In genomic region chr2:167959384-167959911, GRCm38 (mm10) we compare ENCODE assay signal across 8 mouse cellular contexts. TPM values are rescaled to one million over a fixed set of nuclear protein-coding genes. Genes with fewer than 3 reads are reported as not detected.
A peak's percentile ranks its signal among the peaks of the same experiment; 100 is the strongest.
DNase-seq lines count a peak whose midpoint lies in the region; ATAC-seq and TF ChIP-seq lines count a peak whose summit lies in the region.

No protein-coding gene starts in this region.

- no peaks in the 10 kb centered on the region for H3K4me1 ChIP-seq in midbrain, postnatal 0 days (ENCODE audit: insufficient read depth, low read length)
- H3K4me1 ChIP-seq in midbrain, embryonic 16.5 days (ENCODE audit: control insufficient read depth, insufficient read depth, low read length): 0 out of 2 replicates have a peak, but pooled peaks cover 9% of the 10 kb centered on the region
- peaks cover 49% of the 10 kb centered on the region for H3K4me1 ChIP-seq in liver, embryonic 12.5 days
- peaks cover 25% of the 10 kb centered on the region for H3K4me1 ChIP-seq in stomach, embryonic 14.5 days (ENCODE audit: control insufficient read depth, insufficient read depth, low read length)

- no peaks in the 10 kb centered on the region for H3K27me3 ChIP-seq in midbrain, postnatal 0 days (ENCODE audit: insufficient read depth, low read length)
- H3K27me3 ChIP-seq in midbrain, embryonic 16.5 days (ENCODE audit: control insufficient read depth, insufficient read depth, low read depth, low read length): no peaks in the 10 kb centered on the region
- no peaks in the 10 kb centered on the region for H3K27me3 ChIP-seq in liver, embryonic 12.5 days (replicated peaks)
- no peaks in the 10 kb centered on the region for H3K27me3 ChIP-seq in stomach, embryonic 14.5 days (ENCODE audit: control insufficient read depth, insufficient read depth, low read length)

- ATAC-seq in midbrain, postnatal 0 days (ENCODE audit: low FRiP score): no peak
- ATAC-seq in midbrain, embryonic 16.5 days: no peak
- peak; percentile 38; the same call in 1 of the 2 replicates for ATAC-seq in liver, embryonic 12.5 days
- ATAC-seq in stomach, embryonic 14.5 days (ENCODE audit: insufficient number of reproducible peaks, insufficient read depth, low FRiP score, low read depth): no peak

- H3K4me2 ChIP-seq in midbrain, postnatal 0 days (ENCODE audit: low read depth, low read length, poor library complexity, severe bottlenecking): no peak overlapping the region
- no peak overlapping the region for H3K4me2 ChIP-seq in midbrain, embryonic 16.5 days (ENCODE audit: low read length)
- peak overlapping the region; percentile 19; the same call in 1 of the 2 replicates for H3K4me2 ChIP-seq in liver, embryonic 12.5 days
- H3K4me2 ChIP-seq in stomach, embryonic 14.5 days (replicated peaks; ENCODE audit: low read depth, low read length): no peak overlapping the region

- DNase-seq in embryo, embryonic 11 days: peak; percentile 29
- no peak for DNase-seq in embryo, embryonic 9.5 days (ENCODE audit: extremely low spot score)
- DNase-seq in midbrain, postnatal 0 days (ENCODE audit: low spot score): no peak
- no peak for DNase-seq in layer of hippocampus, adult 9-10 months (ENCODE audit: low spot score)
- DNase-seq in gastrocnemius, adult 8-10 months (ENCODE audit: low spot score in 2 of 2): no peak

- 87% methylated on average over 4 of the region's 4 CpGs for WGBS in midbrain, postnatal 0 days
- WGBS in midbrain, embryonic 16.5 days: 78% methylated on average over 4 of the region's 4 CpGs
- 42% methylated on average over 4 of the region's 4 CpGs for WGBS in liver, embryonic 12.5 days (ENCODE audit: insufficient replicate concordance)
- WGBS in stomach, embryonic 14.5 days: 71% methylated on average over 4 of the region's 4 CpGs

- H3K9ac ChIP-seq in midbrain, postnatal 0 days (replicated peaks; ENCODE audit: low read length, poor library complexity, severe bottlenecking): no peak overlapping the region
- no peak overlapping the region for H3K9ac ChIP-seq in midbrain, embryonic 16.5 days (ENCODE audit: low read depth, low read length)
- H3K9ac ChIP-seq in liver, embryonic 12.5 days: no peak overlapping the region
- H3K9ac ChIP-seq in stomach, embryonic 14.5 days (replicated peaks; ENCODE audit: low read depth, low read length): no peak overlapping the region

- 0 out of 2 replicates have a peak overlapping the region, but pooled peaks have one; percentile 1 for H3K27ac ChIP-seq in midbrain, postnatal 0 days (ENCODE audit: low read depth, low read length)
- H3K27ac ChIP-seq in midbrain, embryonic 16.5 days (ENCODE audit: low read length): no peak overlapping the region
- H3K27ac ChIP-seq in liver, embryonic 12.5 days: peak overlapping the region; percentile 66
- H3K27ac ChIP-seq in stomach, embryonic 14.5 days (ENCODE audit: low read length): peak overlapping the region; percentile 18; the same call in 1 of the 2 replicates

- H3K9me3 ChIP-seq in midbrain, postnatal 0 days (ENCODE audit: low read length): no peaks in the 10 kb centered on the region
- no peaks in the 10 kb centered on the region for H3K9me3 ChIP-seq in midbrain, embryonic 16.5 days (replicated peaks; ENCODE audit: control insufficient read depth, low read length, poor library complexity, severe bottlenecking)
- no peaks in the 10 kb centered on the region for H3K9me3 ChIP-seq in liver, embryonic 12.5 days (replicated peaks)
- H3K9me3 ChIP-seq in stomach, embryonic 14.5 days (ENCODE audit: control insufficient read depth, low read depth, low read length): no peaks in the 10 kb centered on the region

- H3K36me3 ChIP-seq in midbrain, postnatal 0 days (ENCODE audit: insufficient read depth, low read length): peaks cover 15% of the 10 kb centered on the region
- H3K36me3 ChIP-seq in midbrain, embryonic 16.5 days (ENCODE audit: control insufficient read depth, insufficient read depth, low read length): no peaks in the 10 kb centered on the region
- H3K36me3 ChIP-seq in liver, embryonic 12.5 days: peaks cover 16% of the 10 kb centered on the region
- H3K36me3 ChIP-seq in stomach, embryonic 14.5 days (ENCODE audit: control insufficient read depth, insufficient read depth, low read length): peaks cover 6% of the 10 kb centered on the region; the same call in 1 of the 2 replicates

- no peak overlapping the region for H3K4me3 ChIP-seq in midbrain, postnatal 0 days (ENCODE audit: low read depth, low read length)
- no peak overlapping the region for H3K4me3 ChIP-seq in midbrain, embryonic 16.5 days (ENCODE audit: low read depth, low read length)
- no peak overlapping the region for H3K4me3 ChIP-seq in liver, embryonic 12.5 days
- H3K4me3 ChIP-seq in stomach, embryonic 14.5 days (ENCODE audit: low read depth, low read length): no peak overlapping the region

- TF ChIP-seq CTCF in midbrain, postnatal 0 days (IDR thresholded peaks at IDR 0.05): no peak

RNA-seq across cellular contexts. Expression of gene Ptpn1, which starts 27.6 kb away (rescaled TPM):
- 36.8 and 42.7 TPM in 2 replicates for total RNA-seq in midbrain, postnatal 0 days (2014; rRNA removed)
- polyA plus RNA-seq in midbrain, postnatal 0 days (2015; fragmentation: Nextera tagmentation; extraction: Ambion mirVana): 54.3 and 59.1 TPM in 2 replicates
- 79.8 and 86.0 TPM in 2 replicates for polyA plus RNA-seq in midbrain, embryonic 16.5 days (2015; fragmentation: Nextera tagmentation; extraction: Ambion mirVana)
- 38.4 and 39.2 TPM in 2 replicates for polyA plus RNA-seq in liver, embryonic 12.5 days (2016; fragmentation: Nextera tagmentation; extraction: Ambion mirVana)
- 41.0 and 42.7 TPM in 2 replicates for polyA plus RNA-seq in stomach, embryonic 14.5 days (2014; fragmentation: Nextera tagmentation; extraction: Ambion mirVana)
- 10 to 100 TPM; 10.6 to 16.5 (median 14.9) TPM for total RNA-seq in gastrocnemius, adult 8-10 months (2022)

RNA-seq across cellular contexts. Expression of gene Ripor3, which starts 51.0 kb away (rescaled TPM):
- total RNA-seq in midbrain, postnatal 0 days (2014; rRNA removed): 0.57 and 0.99 TPM in 2 replicates
- polyA plus RNA-seq in midbrain, postnatal 0 days (2015; fragmentation: Nextera tagmentation; extraction: Ambion mirVana): 0.28 and 0.42 TPM in 2 replicates
- 0.53 and 0.58 TPM in 2 replicates for polyA plus RNA-seq in midbrain, embryonic 16.5 days (2015; fragmentation: Nextera tagmentation; extraction: Ambion mirVana)
- 2.4 and 2.9 TPM in 2 replicates for polyA plus RNA-seq in liver, embryonic 12.5 days (2016; fragmentation: Nextera tagmentation; extraction: Ambion mirVana)
- polyA plus RNA-seq in stomach, embryonic 14.5 days (2014; fragmentation: Nextera tagmentation; extraction: Ambion mirVana): 4.2 and 4.3 TPM in 2 replicates
- under 1 TPM in 2 of 4 experiments, not detected in 2; 0.39 to 0.41 TPM for total RNA-seq in gastrocnemius, adult 8-10 months (2022)
